Mouse (Mus musculus): Measurements from ENCODE around the gene Tlr4. TPM values are rescaled to one million over a fixed set of nuclear protein-coding genes. Genes with fewer than 3 reads are reported as not detected.

Tlr4 gene
- polyA plus RNA-seq, 1 experiment, result 43.4 TPM

DNA sequence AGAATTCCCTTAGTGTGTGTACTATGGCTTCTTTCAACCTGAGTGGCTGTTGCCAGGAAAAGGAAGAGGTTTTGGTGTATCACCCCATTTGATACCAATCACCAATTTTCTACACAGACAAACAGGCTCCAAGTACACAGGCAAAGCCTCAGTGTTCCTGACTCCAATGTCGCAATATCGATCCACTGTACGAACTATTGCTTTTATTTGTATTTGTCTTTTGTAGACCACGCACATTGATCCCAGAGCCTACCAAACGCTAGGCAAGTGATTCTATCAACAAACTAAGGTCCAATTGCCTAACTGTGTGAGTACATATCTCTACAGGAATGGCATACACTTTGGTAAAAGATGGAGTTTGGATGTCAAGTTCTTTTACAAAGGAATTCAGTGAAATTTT, 55.9 kb downstream of the Tlr4 start:
- no peak for TF ChIP-seq POLR2A (IDR thresholded peaks at IDR 0.05; ENCODE audit: borderline replicate concordance, low read depth, low read length)
- no peak for TF ChIP-seq CTCF (IDR thresholded peaks at IDR 0.05; ENCODE audit: low read depth, low read length)
- Histone ChIP-seq H3K4me3 (ENCODE audit: insufficient read depth, low read length) (no peak overlapping the region), H3K27ac (ENCODE audit: insufficient read depth, low read depth, low read length) (no peak overlapping the region), H3K4me1 (ENCODE audit: control insufficient read depth, insufficient read depth, low read length) (no peaks in the 10 kb centered on the region)

DNA sequence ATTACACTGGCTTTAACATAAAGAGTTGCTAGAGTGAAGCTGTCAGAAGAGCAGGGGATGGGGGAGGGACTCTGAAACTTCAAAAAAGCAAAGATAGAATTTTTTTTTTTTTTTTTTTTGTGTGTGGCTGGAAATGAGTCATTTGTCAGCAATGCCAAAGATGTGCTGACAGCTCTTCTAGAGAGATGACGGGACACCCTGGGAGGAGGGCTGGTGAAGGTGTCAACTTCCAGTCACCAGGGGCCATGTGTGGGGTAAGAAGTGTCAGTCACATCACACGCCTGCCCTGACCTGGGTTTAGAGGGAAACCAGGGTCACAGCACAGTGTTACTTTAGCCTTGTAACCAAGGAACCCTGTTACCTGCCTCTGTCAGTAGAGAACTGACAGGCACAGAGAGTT, 67.2 kb downstream of the Tlr4 start:
- Histone ChIP-seq H3K4me3 (ENCODE audit: insufficient read depth, low read length) (no peak overlapping the region), H3K4me1 (ENCODE audit: control insufficient read depth, insufficient read depth, low read length) (peaks cover 7% of the 10 kb centered on the region; the same call in 1 of the 2 replicates), H3K27ac (ENCODE audit: insufficient read depth, low read depth, low read length) (no peak overlapping the region)
- TF ChIP-seq CTCF (IDR thresholded peaks at IDR 0.05; ENCODE audit: low read depth, low read length), result no peak
- no peak for TF ChIP-seq POLR2A (IDR thresholded peaks at IDR 0.05; ENCODE audit: borderline replicate concordance, low read depth, low read length)

DNA sequence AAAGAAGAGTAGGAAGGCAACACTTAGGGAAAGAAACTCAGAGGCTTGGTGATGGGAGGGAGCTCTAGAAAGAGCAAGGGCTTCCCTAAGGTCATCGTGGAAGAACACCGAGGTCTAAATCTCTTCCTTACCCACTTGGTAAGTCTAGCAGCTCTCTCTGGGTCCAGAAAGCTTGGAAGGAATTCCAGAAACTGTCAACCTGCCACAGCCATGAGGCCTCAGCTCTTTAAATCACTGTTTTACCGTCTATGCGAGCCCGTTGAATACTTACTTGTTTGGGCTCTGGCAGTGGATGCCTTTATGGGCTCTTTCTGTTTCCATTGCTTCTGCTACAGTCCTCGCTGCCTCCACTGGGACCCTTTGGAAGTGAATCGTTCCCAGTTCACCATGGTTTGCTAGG, 67.6 kb downstream of the Tlr4 start:
- H3K4me3 ChIP-seq (ENCODE audit: insufficient read depth, low read length), result no peak overlapping the region
- H3K4me1 ChIP-seq (ENCODE audit: control insufficient read depth, insufficient read depth, low read length), result peaks cover 7% of the 10 kb centered on the region; the same call in 1 of the 2 replicates
- H3K27ac ChIP-seq (ENCODE audit: insufficient read depth, low read depth, low read length), result no peak overlapping the region
- TF ChIP-seq POLR2A (IDR thresholded peaks at IDR 0.05; ENCODE audit: borderline replicate concordance, low read depth, low read length) (no peak), CTCF (IDR thresholded peaks at IDR 0.05; ENCODE audit: low read depth, low read length) (no peak)

DNA sequence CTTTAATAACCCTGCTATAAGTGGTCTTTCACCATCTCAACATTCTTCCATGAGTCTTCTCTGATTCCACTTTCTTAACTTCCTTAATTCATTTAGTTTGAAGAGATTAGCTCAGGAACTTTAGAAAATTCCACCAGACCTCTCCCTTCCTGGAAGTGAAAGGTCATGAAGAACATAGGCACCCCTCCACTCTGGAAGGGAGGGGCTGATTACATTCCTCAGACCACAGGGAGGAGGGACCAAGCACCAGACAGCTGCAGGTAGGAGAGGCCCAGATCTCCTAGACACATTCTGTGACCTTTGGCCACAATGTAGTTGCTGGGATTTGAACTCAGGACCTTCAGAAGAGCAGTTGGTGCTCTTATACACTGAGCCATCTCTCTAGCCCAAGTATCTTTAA, 72.7 kb downstream of the Tlr4 start:
- TF ChIP-seq CTCF (IDR thresholded peaks at IDR 0.05; ENCODE audit: low read depth, low read length), result no peak
- TF ChIP-seq POLR2A (IDR thresholded peaks at IDR 0.05; ENCODE audit: borderline replicate concordance, low read depth, low read length), result no peak
- no peak overlapping the region for H3K4me3 ChIP-seq (ENCODE audit: insufficient read depth, low read length)
- H3K27ac ChIP-seq (ENCODE audit: insufficient read depth, low read depth, low read length), result no peak overlapping the region
- no peaks in the 10 kb centered on the region for H3K4me1 ChIP-seq (ENCODE audit: control insufficient read depth, insufficient read depth, low read length)

DNA sequence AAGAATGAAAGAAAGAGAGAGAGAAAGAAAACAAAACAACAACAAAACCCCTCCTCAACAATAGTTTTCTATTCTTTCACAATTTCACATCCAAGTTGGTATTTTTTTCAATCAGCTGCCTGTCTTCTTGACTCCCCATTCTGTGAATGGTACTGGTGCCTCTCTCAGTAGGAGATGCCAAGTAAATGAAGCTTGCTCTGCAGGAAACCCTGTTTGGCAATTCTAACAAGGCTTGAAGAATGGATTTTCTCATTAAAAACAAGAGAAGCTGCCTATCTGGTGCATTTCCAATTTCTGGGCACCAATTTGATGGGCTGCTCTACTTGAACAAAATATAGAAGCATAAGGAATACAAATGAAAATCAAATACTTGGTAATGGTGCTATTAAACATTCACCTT, 74.1 kb downstream of the Tlr4 start:
- Histone ChIP-seq H3K4me1 (ENCODE audit: control insufficient read depth, insufficient read depth, low read length) (no peaks in the 10 kb centered on the region), H3K27ac (ENCODE audit: insufficient read depth, low read depth, low read length) (no peak overlapping the region), H3K4me3 (ENCODE audit: insufficient read depth, low read length) (no peak overlapping the region)
- no peak for TF ChIP-seq POLR2A (IDR thresholded peaks at IDR 0.05; ENCODE audit: borderline replicate concordance, low read depth, low read length)
- no peak for TF ChIP-seq CTCF (IDR thresholded peaks at IDR 0.05; ENCODE audit: low read depth, low read length)

DNA sequence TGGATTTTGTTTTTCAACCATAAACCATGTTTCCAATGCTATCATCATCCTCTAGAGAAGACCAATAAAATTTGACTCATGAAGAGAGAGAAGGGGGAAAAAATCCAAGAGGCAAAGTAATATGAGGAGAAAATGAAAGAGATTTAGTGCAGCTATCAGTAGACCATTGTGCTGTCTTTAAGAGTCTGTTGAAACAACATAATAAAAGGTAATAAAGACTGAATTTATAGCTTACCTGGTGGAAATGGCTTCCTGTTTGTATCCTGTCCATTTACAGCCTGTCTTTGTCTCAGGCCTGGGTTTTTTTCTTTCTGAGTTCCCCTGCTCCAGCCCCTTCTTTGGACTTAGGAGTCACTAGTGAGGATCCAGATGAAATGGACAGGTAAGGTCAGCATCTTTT, 81.0 kb downstream of the Tlr4 start:
- H3K4me1 ChIP-seq (ENCODE audit: control insufficient read depth, insufficient read depth, low read length), result no peaks in the 10 kb centered on the region
- no peak for TF ChIP-seq POLR2A (IDR thresholded peaks at IDR 0.05; ENCODE audit: borderline replicate concordance, low read depth, low read length)
- H3K4me3 ChIP-seq (ENCODE audit: insufficient read depth, low read length), result no peak overlapping the region
- no peak overlapping the region for H3K27ac ChIP-seq (ENCODE audit: insufficient read depth, low read depth, low read length)

DNA sequence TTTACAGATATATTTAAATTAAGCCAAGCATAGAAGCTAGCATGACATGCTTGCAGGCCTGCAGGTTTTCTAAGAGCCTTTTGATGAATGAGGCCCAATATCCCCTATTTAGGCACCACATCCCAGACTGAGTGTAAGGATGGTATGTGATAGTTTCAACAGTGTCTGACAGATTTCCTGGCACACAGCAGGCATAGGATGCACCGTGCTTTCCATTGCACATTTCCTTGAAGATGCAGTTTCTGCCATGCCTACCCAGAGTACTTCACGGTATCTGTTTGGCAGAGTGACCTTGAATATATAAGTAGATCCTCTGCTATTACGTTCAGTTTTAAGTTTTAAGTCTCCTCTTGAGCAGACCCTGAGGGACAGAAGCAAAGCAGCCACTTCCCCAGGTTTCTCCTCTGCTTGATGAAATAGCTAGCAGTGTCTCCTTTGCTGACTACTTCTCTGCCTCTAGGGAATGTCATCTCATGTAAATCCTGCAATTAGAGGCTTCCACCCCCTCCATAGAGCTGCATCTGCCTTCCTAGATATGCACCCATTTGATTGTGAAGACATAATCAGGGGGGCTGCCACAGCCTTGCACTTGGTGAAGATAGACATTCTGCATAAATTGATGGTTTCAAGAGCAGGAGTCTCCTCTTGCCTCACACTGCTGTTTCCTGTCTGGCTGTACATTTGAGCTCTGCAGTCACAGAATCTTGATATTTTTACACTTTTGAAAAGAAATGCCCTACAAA, 92.4 kb downstream of the Tlr4 start:
- no peak for TF ChIP-seq CTCF (IDR thresholded peaks at IDR 0.05; ENCODE audit: low read depth, low read length)
- no peak for TF ChIP-seq POLR2A (IDR thresholded peaks at IDR 0.05; ENCODE audit: borderline replicate concordance, low read depth, low read length)
- H3K4me1 ChIP-seq (ENCODE audit: control insufficient read depth, insufficient read depth, low read length), result peaks cover 10% of the 10 kb centered on the region
- no peak overlapping the region for H3K27ac ChIP-seq (ENCODE audit: insufficient read depth, low read depth, low read length)
- H3K4me3 ChIP-seq (ENCODE audit: insufficient read depth, low read length), result no peak overlapping the region

DNA sequence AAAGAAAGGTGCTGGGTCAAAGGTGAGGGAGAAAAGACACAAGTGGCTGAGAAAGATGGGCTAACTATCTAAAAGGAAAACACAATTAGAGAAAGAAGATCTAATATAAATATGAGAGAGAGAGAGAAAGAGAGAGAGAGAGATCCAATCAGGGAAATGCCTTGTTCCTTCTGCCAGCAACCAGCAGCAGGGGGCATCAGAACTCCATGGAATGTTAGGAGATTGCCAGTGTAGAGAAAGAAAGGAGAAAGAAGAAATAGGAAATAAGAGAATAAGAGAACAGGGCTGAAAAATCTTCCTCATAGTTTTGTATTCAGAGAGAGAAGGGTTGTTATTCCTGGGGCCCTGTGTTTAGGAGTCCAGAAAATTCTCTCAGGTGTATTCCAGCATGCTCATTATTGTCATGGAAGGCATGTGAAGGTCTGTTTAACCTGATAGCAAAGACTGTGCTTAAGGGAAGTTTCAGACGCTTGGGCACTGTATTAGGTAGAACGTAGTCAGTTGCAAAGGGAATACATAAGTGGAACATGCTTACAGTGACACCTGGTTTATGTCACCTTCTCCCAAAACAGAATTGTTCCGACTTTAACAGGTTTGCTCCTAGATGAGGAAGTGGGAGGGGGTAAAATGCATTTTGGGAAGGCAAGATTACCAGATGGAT, 96.4 kb downstream of the Tlr4 start:
- peaks cover 5% of the 10 kb centered on the region for H3K4me1 ChIP-seq (ENCODE audit: control insufficient read depth, insufficient read depth, low read length)
- no peak overlapping the region for H3K27ac ChIP-seq (ENCODE audit: insufficient read depth, low read depth, low read length)
- TF ChIP-seq CTCF (IDR thresholded peaks at IDR 0.05; ENCODE audit: low read depth, low read length) (no peak), POLR2A (IDR thresholded peaks at IDR 0.05; ENCODE audit: borderline replicate concordance, low read depth, low read length) (no peak)
- no peak overlapping the region for H3K4me3 ChIP-seq (ENCODE audit: insufficient read depth, low read length)

DNA sequence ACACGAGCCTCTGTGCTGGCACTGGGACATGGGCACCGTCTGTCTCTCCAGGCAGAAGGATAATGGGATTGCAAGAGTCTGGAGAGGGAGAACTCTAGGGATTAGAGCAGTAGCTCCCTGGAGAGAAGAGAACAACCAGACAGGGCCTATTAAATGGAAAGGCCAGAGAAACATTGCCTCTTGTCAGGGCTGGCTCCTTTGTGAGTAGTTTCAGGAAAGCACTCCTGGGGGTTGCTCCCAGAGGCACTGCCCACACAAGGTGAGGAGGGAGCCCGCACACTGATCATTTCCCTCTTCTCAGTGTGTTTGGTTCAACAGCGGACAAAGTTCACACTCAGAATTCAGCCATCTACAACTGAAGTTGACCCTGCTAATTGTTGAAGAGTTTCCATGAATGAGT, 98.7 kb downstream of the Tlr4 start:
- Histone ChIP-seq H3K4me3 (ENCODE audit: insufficient read depth, low read length) (no peak overlapping the region), H3K4me1 (ENCODE audit: control insufficient read depth, insufficient read depth, low read length) (no peaks in the 10 kb centered on the region), H3K27ac (ENCODE audit: insufficient read depth, low read depth, low read length) (no peak overlapping the region)
- TF ChIP-seq POLR2A (IDR thresholded peaks at IDR 0.05; ENCODE audit: borderline replicate concordance, low read depth, low read length) (no peak), CTCF (IDR thresholded peaks at IDR 0.05; ENCODE audit: low read depth, low read length) (no peak)

DNA sequence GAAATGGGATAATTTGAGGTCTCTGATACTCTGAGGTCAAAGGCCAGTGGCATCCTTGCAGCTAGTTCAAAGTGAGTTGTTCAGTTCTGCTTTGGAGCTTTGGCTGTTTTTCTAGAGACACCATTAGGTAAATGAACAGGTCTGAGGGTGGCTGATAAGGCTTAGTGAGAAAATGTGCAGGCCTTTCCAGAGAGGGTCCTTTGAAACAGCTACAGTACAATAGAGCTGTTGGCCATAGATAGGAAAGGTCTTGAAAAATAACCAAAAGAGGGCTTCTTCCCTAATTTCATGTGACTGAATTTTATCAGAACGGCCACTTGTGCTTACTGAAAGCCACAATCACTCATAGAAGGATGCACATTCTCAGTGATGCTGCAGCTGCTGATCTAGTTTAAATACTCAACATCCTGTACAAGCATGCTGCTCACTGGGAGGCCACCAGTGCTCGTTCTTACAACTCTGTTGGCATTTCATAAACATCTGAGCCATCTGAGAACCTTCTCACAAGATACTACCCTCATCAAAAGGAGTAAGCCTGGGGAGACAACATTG, 100.2 kb downstream of the Tlr4 start:
- no peak for TF ChIP-seq POLR2A (IDR thresholded peaks at IDR 0.05; ENCODE audit: borderline replicate concordance, low read depth, low read length)
- no peak for TF ChIP-seq CTCF (IDR thresholded peaks at IDR 0.05; ENCODE audit: low read depth, low read length)

More for the DNA sequence above, 100.2 kb downstream of the Tlr4 start:
- Histone ChIP-seq H3K4me3 (ENCODE audit: insufficient read depth, low read length) (no peak overlapping the region), H3K4me1 (ENCODE audit: control insufficient read depth, insufficient read depth, low read length) (no peaks in the 10 kb centered on the region), H3K27ac (ENCODE audit: insufficient read depth, low read depth, low read length) (no peak overlapping the region)
